Mouse (Mus musculus): ENCODE results near the gene Ly6g6c.
A peak's percentile ranks its signal among the peaks of the same experiment; 100 is the strongest.

DNA sequence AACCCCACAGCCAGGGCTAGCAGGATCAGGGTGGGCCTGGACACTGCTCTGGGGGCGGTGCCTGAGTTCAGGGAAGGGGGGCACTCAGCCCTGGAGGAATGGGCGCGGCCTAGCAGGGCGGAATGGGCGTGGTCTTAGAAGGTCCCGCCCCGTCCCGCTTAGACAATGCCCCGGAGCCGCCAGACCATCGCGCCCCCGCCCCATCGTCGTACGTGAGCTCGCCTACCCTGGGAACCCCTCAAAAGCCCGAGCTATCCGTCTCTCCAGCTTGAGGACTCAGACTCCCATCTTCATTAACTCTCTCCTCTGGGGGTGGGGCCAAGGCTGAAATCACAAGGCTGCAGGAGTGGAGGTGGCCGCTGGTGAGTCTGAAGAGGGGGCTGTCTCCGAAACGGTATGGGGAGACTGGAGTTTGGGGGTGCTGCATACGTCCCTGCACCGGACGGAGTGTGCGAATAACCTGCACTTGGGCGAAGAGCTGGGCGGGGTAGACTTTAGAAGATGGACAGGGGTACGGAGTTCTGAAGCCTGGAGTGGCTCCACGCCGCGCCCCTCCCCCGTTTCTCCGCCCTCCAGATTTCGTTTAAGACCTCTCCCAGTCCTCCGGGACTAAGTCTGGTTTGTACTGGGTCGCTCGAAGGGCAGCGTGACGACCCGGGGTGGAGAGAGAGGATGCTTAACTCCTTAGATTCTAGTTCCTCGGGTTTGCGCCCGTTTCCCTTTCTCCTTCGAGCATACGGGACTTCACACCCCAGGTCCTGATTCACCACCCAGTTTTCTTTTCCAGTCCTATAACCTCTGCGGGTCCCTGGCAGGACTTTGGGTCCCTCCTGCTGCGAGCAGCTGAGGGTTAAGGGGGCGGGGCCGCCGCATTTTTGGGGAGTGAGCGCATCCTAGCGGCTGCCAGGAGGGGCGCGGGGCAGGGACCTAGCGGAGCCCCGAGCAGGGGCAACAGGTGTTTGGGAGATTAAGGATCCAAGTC is 6.0 kb upstream of the Ly6g6c start, which contains the start of gene Ddah2:
- TF ChIP-seq POLR2A (IDR thresholded peaks at IDR 0.05; ENCODE audit: borderline replicate concordance, control insufficient read depth, low read depth, low read length): peak; percentile 49; the same call in 1 of the 2 replicates
- TF ChIP-seq CTCF (IDR thresholded peaks at IDR 0.05; ENCODE audit: control insufficient read depth, insufficient read depth, low read length): peak; percentile 74
